Mouse (Mus musculus) liver, adult 2 months (tissue): ENCODE results near the gene Dclk1.

ENCODE experiments used
- CTCF ChIP-seq: fragments of 200-500 bp; IDR thresholded peaks from 2 replicates; pipeline ENCODE4 v1.5.1; 2011; ENCODE audit warnings: low read depth, low read length, control low read depth
- POLR2A ChIP-seq: fragments of 200-500 bp; IDR thresholded peaks from 2 replicates; pipeline ENCODE4 v1.6.1; 2011; ENCODE audit warnings: low read length, control low read depth; ENCODE audit not compliant: insufficient read depth; ENCODE audit errors: extremely low read depth

DNA sequence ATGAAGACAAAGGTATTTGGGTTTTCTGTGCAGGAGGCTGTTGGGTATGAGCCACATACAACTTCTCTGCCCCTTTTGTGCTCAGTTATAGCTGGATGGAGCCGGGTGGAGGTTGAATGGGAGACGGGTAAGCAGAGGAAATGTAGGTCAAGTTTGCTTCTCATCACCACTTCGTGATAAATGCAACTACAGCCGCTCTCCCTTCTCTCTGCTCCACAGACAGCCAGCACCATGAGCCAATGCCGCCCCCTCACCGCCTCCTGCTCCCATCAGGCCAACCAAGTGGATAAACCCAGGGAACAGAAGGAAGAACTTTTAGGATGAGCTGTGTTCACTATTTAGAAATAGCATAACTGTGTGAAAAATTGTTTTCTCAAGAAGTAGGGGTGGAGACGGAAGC lies 234.5 kb downstream of the Dclk1 start:
- TF ChIP-seq POLR2A: no peak
- no peak for TF ChIP-seq CTCF
